Mouse (Mus musculus): ENCODE data around the gene Fosb.

- TF ChIP-seq CTCF (IDR thresholded peaks at IDR 0.05) (no peak), EP300 (IDR thresholded peaks at IDR 0.05) (no peak)
These were observed 35.2 kb upstream of the Fosb start for GRCm38 (mm10) chr7:19344938-19345471.
